Mouse (Mus musculus): ENCODE measurements around the gene D930007J09Rik.

The D930007J09Rik gene

GRCm38 (mm10) chr13:32819926-32820325 lies 17.3 kb upstream of the D930007J09Rik start:
- no peak for DNase-seq (ENCODE audit: low spot score)

- DNase-seq (ENCODE audit: low spot score): no peak
Measured at GRCm38 (mm10) chr13:32819241-32819640, 16.6 kb upstream of the D930007J09Rik start.

DNA sequence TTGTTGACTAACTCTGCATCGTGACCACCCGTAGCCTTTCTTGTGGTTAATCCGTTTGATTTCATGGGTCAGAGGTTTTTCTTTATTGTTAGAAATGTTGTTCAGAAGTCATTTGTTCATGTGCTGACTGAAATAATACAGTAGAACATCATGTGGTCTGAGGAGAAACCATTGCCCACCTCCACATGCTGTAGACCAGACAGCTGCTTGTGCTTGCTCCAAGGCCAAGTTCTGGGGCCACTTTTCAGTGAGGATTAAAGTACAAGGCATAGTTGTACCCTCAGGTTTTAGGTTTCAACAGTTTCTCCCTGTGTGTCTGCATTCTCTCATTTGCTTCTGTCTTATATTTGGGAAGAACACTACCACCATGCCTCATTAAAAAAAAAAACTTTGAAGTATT lies 5.0 kb upstream of the D930007J09Rik start:
- DNase-seq (ENCODE audit: low spot score): no peak

DNA sequence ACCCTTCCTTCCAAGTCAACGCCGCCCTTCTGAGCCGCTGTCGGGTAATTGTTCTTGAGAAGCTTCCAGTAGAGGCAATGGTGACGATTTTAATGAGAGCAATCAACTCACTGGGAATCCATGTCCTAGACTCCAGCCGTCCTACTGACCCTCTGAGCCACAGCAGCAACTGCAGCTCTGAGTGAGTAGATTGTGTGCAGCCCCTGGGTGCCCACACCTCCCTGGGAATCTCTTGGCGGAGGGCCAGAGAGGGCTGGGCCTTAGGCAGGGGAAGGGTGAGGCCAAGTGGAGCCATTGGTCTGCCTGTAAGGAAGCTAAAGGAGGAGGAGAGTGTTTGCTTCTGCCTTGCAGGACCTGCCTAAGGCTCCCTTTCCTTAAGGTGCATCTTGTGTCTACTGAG lies 4.2 kb upstream of the D930007J09Rik start:
- no peak for DNase-seq (ENCODE audit: low spot score)

- DNase-seq (ENCODE audit: low spot score): no peak
Measured at GRCm38 (mm10) chr13:32803701-32804345, 1.2 kb upstream of the D930007J09Rik start.

DNA sequence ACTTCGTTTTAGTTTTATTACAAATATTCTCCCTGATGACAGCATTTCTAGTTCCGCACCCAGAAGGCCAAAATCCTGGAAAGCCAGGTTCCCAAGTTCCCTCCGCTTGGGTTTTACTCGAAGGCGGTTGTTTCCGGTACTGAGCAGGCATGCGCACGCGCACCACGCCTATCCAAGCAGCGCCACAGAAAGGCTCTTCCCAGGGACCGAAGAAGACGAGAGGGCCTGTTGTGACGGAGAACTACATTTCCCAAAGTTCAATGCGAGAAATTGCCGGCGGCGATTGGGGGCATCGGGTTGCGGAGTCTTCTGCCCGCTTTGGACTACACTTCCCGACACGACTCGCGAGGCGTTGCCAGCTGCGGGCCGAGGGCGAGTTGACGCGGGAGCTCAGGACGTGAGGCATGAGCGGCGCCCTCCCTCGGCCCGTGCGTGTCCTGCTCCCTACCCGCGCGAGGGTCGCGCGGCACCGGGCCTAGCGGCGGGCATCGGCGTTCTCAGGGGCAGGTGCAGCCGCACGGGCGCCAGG lies 892 bp downstream of the D930007J09Rik start, which contains the start of gene Wrnip1:
Wrnip1 (plus strand) TSS at position 346 of the 529 bp plus-strand sequence.
- DNase-seq (ENCODE audit: low spot score): peak; percentile 98

- no peak for DNase-seq (ENCODE audit: low spot score)
Measured at GRCm38 (mm10) chr13:32800859-32801258, 1.8 kb downstream of the D930007J09Rik start.

DNA sequence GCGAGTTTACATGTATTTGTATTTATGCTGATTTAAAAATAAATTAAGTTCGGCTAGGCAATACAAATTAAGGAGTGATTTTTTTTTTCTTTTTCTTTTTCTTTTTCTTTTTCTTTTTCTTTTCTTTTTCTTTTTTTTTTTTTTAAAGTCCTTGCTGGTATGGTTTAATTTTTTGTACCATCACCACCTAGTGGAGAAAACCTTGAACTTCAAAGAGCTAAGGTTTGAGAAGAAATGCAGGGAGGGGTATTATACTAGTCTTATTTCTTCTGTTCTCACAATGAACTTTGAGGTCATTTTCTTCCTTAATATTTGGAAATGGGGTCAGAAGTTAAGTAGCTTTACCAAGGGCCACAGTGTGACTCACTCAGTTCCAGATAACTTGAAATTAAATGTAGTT lies 3.5 kb downstream of the D930007J09Rik start:
- no peak for DNase-seq (ENCODE audit: low spot score)

DNA sequence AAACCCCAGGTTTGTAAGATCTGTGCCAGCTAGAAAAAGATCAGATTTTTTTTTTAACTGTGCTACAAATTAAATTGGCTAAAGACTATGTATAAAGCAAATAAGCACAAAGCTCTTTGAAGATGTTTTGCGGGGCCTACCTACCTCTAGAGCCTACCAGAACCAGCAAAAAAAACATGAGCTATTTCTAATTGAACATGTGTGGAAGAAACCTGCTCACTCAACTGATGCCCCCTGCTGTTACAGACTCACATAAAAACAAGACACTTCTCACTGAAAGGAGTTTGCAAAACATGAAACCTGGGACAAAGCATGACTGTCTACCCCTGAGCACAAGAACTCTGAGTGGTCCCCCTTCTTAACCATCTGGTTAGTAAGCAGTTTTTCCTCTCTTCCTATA lies 5.6 kb downstream of the D930007J09Rik start:
- DNase-seq (ENCODE audit: low spot score): no peak

- DNase-seq (ENCODE audit: low spot score): no peak
Measured at GRCm38 (mm10) chr13:32795166-32795565, 7.5 kb downstream of the D930007J09Rik start.

GRCm38 (mm10) chr13:32794619-32795018 lies 8.0 kb downstream of the D930007J09Rik start:
- DNase-seq (ENCODE audit: low spot score): no peak

DNA sequence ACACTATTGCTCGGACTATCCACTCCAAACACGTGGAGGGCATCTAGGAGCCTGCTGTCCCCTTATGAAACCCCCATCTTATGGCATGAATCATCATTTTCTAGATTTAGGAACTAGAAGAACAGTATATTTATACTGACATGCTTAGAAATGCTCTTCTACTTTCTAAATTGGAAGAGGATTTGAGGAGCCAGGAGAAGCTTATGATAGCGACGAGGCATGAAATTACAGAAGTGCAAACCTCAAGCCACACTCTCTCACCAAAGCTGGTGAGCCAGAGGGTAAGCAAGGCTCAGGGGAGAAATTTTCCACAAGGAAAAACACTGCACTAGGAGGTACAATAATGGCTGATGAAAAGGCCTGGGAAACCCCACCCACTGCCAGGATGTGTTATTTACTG lies 12.9 kb downstream of the D930007J09Rik start:
- no peak for DNase-seq (ENCODE audit: low spot score)

GRCm38 (mm10) chr13:32787584-32787983 lies 15.1 kb downstream of the D930007J09Rik start:
- DNase-seq (ENCODE audit: low spot score): no peak

- no peak for DNase-seq (ENCODE audit: low spot score)
Measured at GRCm38 (mm10) chr13:32783816-32784215, 18.8 kb downstream of the D930007J09Rik start, which contains the start of gene Mylk4. Gene Mylk4, minus strand, starts transcription at chr13:32783954.

DNA sequence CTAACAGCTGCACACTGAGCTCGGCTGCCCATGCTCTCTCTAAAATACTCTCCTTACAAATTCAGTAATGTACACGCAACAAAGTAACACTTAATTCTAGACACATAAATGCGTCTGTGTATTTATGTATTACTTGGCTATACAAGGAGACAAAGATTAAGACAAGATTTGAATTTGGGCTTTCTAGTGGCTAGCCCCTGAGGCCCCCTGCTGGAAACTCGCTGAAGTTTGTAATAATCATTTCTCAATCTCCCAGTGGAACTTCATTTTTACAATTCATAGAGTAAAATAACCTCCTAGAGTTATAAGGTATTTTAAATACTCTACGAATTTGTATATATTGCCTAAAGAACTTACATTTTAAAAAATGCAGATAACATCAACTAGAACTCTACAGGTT lies 19.6 kb downstream of the D930007J09Rik start:
- no peak for DNase-seq (ENCODE audit: low spot score)

- no peak for DNase-seq (ENCODE audit: low spot score)
Measured at GRCm38 (mm10) chr13:32778861-32779260, 23.8 kb downstream of the D930007J09Rik start.

GRCm38 (mm10) chr13:32776350-32776749 lies 26.3 kb downstream of the D930007J09Rik start:
- DNase-seq (ENCODE audit: low spot score): no peak

DNA sequence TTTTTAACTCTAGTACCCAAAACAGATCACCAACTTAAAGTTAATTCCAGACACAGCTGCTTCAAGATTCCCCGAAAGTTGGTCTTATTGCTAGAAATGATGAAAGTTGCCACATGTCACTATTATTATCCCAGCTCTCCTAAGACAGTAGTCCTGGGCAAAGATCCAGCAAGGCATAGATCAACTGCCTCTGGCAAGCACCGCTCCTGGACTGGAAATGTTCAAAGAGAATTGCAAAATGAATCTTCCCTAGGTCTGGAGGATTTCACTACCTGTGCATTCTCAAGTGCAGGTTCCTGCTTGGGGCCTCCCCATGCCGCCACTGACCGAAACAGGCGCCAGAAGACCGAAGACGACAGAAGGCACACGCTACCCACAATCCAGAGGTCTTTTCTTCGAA lies 26.8 kb downstream of the D930007J09Rik start:
- DNase-seq (ENCODE audit: low spot score): no peak

DNA sequence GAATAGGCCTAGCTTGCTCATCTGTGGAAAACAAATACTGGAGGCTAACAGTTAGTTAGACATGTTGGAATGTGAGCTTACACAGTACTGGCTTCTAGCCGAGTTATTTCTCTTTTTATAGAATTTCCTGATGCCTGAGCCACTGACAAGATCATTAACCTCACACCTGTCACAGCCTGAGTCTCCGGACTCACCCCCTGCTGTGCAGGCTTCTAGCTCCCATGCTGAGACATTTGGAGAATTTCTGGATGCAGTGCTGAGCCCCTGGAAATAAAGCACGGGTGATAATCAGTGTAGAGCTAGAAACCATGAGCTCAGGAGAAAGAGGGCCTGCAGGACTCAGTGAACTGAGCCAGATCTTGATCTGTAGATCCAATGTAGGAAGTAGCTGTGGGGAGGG lies 32.7 kb downstream of the D930007J09Rik start:
- no peak for DNase-seq (ENCODE audit: low spot score)

DNA sequence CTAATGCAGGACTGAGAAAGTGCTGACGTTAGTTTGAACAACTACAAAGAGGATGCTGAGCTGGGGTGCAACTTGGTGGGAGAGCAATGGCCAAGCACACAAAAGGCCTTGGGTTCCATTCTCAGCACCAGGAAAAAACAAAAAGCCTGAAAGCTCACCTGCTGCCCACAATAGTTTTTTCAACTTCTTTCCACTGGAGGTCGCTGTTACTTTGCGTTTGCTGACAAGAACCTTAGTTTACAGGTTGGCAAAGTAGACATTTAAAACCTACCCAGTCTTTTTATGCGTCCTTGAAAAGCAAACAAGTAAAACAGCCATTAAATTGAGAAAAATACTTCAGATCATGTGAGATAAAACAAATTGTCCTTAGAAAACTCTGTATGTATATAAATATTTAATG lies 34.5 kb downstream of the D930007J09Rik start:
- DNase-seq (ENCODE audit: low spot score): no peak

DNA sequence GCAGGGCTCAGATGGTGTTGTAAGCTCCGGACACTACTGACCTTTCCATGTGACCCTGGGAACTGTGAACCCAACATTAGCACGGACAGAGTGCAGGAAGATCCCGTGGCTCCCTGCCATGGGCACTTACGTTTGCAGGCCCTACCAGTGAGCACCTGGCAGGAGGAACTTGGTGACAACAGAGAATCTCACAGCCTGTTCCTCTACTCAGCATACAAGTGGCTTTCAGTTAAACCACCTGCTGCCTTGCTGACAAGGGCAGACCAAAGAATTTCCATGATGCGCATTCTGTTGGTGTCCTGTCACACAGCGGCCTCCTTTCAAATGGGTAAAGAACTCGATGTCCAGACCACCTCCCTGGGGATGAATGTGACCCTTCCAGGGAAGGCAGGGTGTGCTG lies 38.2 kb downstream of the D930007J09Rik start:
- peak; percentile 14 for DNase-seq (ENCODE audit: low spot score)

DNA sequence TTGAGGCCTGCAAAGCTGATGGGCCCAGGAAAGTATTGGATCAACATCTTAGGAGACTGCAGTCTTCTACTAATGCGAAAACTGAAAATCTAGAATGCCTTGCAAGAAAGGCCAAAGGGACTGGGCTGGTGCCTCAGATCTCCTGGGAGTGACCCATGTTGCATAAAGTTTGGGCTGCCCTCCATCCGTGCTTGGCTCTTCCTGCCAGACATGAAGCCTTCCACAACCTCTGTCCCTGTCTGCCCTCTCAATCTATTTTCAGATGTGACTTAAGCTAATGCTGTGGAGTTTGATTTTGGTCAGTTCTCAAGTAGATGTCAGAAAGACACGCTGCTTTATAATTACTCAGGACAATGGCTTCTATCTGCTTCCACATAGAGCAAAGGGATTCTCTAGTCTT lies 39.5 kb downstream of the D930007J09Rik start:
- no peak for DNase-seq (ENCODE audit: low spot score)

- DNase-seq (ENCODE audit: low spot score): no peak
Measured at GRCm38 (mm10) chr13:32760795-32761194, 41.9 kb downstream of the D930007J09Rik start.

DNA sequence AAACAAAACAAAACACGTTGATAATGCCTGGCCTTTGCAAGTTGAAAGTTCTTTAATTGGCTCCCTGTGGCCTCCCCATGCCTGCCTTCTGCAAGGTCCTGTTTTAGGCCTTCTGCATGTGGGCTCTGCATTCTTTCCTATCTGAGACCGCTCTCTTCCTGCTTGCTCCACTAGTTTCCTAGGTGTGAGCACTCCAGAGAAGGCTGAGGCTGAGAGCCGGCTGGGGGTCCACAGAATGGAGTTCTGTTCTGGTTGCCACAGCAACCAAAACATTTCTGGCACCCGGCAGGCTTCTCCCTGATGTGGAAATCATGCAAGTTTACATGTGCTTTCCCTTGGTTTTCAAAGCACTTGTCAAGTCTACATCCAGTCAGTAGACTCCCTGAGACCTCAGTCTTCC lies 43.6 kb downstream of the D930007J09Rik start:
- DNase-seq (ENCODE audit: low spot score): no peak
